Mouse (Mus musculus): ENCODE data around the gene Nt5c1a. TPM values are rescaled to one million over a fixed set of nuclear protein-coding genes. Genes with fewer than 3 reads are reported as not detected.

Gene Nt5c1a
- polyA plus RNA-seq, 1 experiment from 2014 or later = not detected

DNA sequence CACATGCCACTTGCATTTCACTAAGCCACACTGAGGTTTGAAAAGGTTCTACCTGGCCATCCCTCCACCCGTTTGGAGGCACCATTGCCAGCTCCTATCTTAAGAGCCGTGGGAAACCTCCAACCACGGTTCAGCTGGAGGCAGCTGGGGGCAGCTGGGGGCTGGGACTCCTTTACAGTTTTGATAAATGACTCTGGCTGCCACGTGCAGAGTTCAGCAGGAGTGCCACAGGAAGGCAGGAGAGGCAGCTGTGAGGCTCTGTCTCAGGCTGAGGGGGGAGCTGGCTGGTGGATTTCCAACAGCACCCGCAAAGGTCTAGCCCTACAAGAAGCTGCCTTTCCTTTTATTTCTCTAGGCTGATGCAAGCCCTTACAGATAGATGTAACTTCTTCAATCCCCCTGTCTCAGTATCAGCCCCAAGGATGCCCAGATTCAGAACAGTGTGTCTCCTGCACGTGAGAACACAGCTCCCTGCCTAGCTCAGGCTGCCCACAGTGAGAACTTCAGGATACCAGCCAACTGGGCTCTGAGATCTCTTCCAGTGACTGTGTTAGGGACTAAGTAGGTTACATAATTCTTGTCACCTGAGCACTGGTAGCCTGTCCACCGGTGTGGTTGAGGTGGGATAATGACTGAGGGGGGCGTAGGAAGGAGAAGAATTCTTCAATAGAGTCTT is 58.9 kb downstream of the Nt5c1a start:
- ATAC-seq (ENCODE audit: low FRiP score) = peak; percentile 73; the same call in 1 of the 2 replicates
- H3K4me2 ChIP-seq (replicated peaks) = no peak overlapping the region
- H3K4me3 ChIP-seq = no peak overlapping the region
- WGBS = 37% methylated on average over 8 of the region's 8 CpGs
- no peaks in the 10 kb centered on the region for H3K27me3 ChIP-seq
- H3K9me3 ChIP-seq (replicated peaks) = no peaks in the 10 kb centered on the region
- H3K4me1 ChIP-seq = peaks cover 11% of the 10 kb centered on the region
- H3K36me3 ChIP-seq = no peaks in the 10 kb centered on the region
- H3K27ac ChIP-seq = no peak overlapping the region
- 0 out of 2 replicates have a peak overlapping the region, but pooled peaks have one; percentile 23 for H3K9ac ChIP-seq

DNA sequence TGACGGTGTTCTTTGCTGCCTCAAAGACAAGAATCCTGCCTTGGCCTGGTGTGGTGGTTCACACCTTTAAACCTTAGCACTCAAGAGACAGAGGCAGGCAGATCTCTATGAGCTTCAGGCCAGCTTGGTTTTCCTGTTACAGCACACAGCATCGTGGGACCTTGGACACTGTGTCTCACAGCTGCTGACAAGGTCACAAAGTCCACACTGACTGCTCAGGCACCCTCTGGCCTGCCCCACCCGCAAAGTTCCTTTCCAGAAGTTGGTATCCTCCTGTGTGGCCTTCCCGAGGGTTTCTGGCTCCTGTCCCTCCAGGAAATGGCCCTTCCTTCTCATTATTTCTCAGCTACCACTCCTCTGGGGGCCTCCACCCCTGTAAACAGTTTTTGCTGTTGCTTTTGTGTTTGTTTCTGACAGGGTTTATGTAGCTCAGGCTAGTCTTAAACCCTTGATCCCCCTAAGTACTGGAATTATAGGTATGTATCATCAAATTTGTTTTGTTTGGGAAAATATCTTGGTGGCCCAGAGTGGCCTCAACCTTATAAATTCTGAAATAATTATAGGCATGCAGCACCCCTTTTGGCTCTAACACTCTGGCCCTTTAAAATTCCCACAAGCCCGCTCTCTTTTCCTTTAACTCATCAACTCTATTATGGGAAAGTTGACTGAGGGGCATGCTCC is 60.6 kb downstream of the Nt5c1a start, which contains the start of gene Pabpc4:
Gene Pabpc4, plus strand, starts transcription at position 631 of the 681 bp plus-strand sequence.
- Histone ChIP-seq H3K4me1 (peaks cover 11% of the 10 kb centered on the region), H3K9me3 (replicated peaks) (no peaks in the 10 kb centered on the region), H3K4me2 (replicated peaks) (no peak within 1 kb of the TSS), H3K27ac (no peak within 1 kb of the TSS), H3K27me3 (no peaks in the 10 kb centered on the region), H3K9ac (no peak within 1 kb of the TSS), H3K4me3 (no peak within 1 kb of the TSS), H3K36me3 (no peaks in the 10 kb centered on the region)
- ATAC-seq (ENCODE audit: low FRiP score) = no peak
- 76% methylated on average over 5 of the region's 5 CpGs for WGBS

Other genes starting within 250 kb of the Nt5c1a start
- gene Mfsd2a, start 240.3 kb upstream of the Nt5c1a start, polyA plus RNA-seq (2016; fragmentation: Nextera tagmentation; extraction: Ambion mirVana) = 28.5 and 28.7 TPM in 2 replicates
- gene Mycl, start 205.9 kb upstream of the Nt5c1a start, polyA plus RNA-seq (2016; fragmentation: Nextera tagmentation; extraction: Ambion mirVana) = 103 and 105 TPM in 2 replicates
- 23.3 and 26.7 TPM in 2 replicates for gene Trit1, start 184.9 kb upstream of the Nt5c1a start, polyA plus RNA-seq (2016; fragmentation: Nextera tagmentation; extraction: Ambion mirVana)
- gene Bmp8b, start 96.3 kb upstream of the Nt5c1a start, polyA plus RNA-seq (2016; fragmentation: Nextera tagmentation; extraction: Ambion mirVana) = 0.33 and 0.44 TPM in 2 replicates
- gene Oxct2b, start 85.2 kb upstream of the Nt5c1a start, polyA plus RNA-seq (2016; fragmentation: Nextera tagmentation; extraction: Ambion mirVana) = 0.48 TPM in 1 of 2 replicates, not detected in the other
- 80.3 and 83.2 TPM in 2 replicates for gene Ppie, start 61.6 kb upstream of the Nt5c1a start, polyA plus RNA-seq (2016; fragmentation: Nextera tagmentation; extraction: Ambion mirVana)
- 2.7 and 3.7 TPM in 2 replicates for gene Hpcal4, start 18.3 kb upstream of the Nt5c1a start, polyA plus RNA-seq (2016; fragmentation: Nextera tagmentation; extraction: Ambion mirVana)
- gene Heyl, start 32.1 kb downstream of the Nt5c1a start, polyA plus RNA-seq (2016; fragmentation: Nextera tagmentation; extraction: Ambion mirVana) = 8.6 and 10.1 TPM in 2 replicates
- 36.1 and 36.4 TPM in 2 replicates for gene Pabpc4, start 60.8 kb downstream of the Nt5c1a start, polyA plus RNA-seq (2016; fragmentation: Nextera tagmentation; extraction: Ambion mirVana)
- not detected in 2 replicates for gene Oxct2a, start 122.1 kb downstream of the Nt5c1a start, polyA plus RNA-seq (2016; fragmentation: Nextera tagmentation; extraction: Ambion mirVana)
- gene Bmp8a, start 141.7 kb downstream of the Nt5c1a start, polyA plus RNA-seq (2016; fragmentation: Nextera tagmentation; extraction: Ambion mirVana) = 0.36 TPM in 1 of 2 replicates, not detected in the other

Data from hindbrain, embryonic 12.5 days (tissue).